Mouse (Mus musculus) adrenal gland, adult 18-20 months (tissue): ENCODE measurements around the gene Pias1. TPM values are rescaled to one million over a fixed set of nuclear protein-coding genes. Genes with fewer than 3 reads are reported as not detected.
A peak's percentile ranks its signal among the peaks of the same experiment; 100 is the strongest.

Source experiments
- DNase-seq, 2 experiments: peaks; one replicate each; pipeline ENCODE4 v3.0.0; 2021 to 2022; ENCODE audit warnings: low spot score in 2 of 2
- total RNA-seq, 2 experiments: library from RNA; stranded (reverse); gene quantifications; 1 replicate in 1 of 2; 2 replicates in 1 of 2; pipeline ENCODE4 v1.2.3; 2021

The Pias1 gene
- total RNA-seq, 2 experiments from 2014 or later, result 36.0 to 36.2 TPM

- DNase-seq, result no peak
These were observed 129.3 kb downstream of the Pias1 start for GRCm38 (mm10) chr9:62858266-62859019.

- peak; percentile 57 to 72 for DNase-seq
These were observed 129.9 kb downstream of the Pias1 start, which contains the start of gene Calml4 for GRCm38 (mm10) chr9:62857719-62858261. Gene Calml4, plus strand, starts transcription at chr9:62858080.

- DNase-seq, result no peak
These were observed 130.5 kb downstream of the Pias1 start for GRCm38 (mm10) chr9:62857216-62857615.

GRCm38 (mm10) chr9:62854483-62854882 is 133.2 kb downstream of the Pias1 start:
- no peak for DNase-seq

- DNase-seq, result no peak
These were observed 136.2 kb downstream of the Pias1 start for GRCm38 (mm10) chr9:62851571-62851970.

GRCm38 (mm10) chr9:62848641-62849040 is 139.1 kb downstream of the Pias1 start:
- DNase-seq, result no peak

GRCm38 (mm10) chr9:62847694-62848093 is 140.0 kb downstream of the Pias1 start:
- peak; percentile 87 to 91 for DNase-seq

GRCm38 (mm10) chr9:62844461-62844860 is 143.3 kb downstream of the Pias1 start:
- DNase-seq, result no peak

- no peak for DNase-seq
These were observed 144.2 kb downstream of the Pias1 start for GRCm38 (mm10) chr9:62843356-62844024.

- DNase-seq, result no peak
These were observed 148.5 kb downstream of the Pias1 start for GRCm38 (mm10) chr9:62839172-62839770.

GRCm38 (mm10) chr9:62838506-62839171 is 149.1 kb downstream of the Pias1 start, which contains the start of gene Cln6:
Gene Cln6, plus strand, starts transcription at chr9:62838785.
- DNase-seq, result peak; percentile 74 to 78

GRCm38 (mm10) chr9:62838146-62838505 is 149.6 kb downstream of the Pias1 start:
- no peak for DNase-seq

- no peak for DNase-seq
These were observed 150.1 kb downstream of the Pias1 start for GRCm38 (mm10) chr9:62837611-62838010.

GRCm38 (mm10) chr9:62835705-62836446 is 151.8 kb downstream of the Pias1 start:
- no peak for DNase-seq

- no peak for DNase-seq
These were observed 152.8 kb downstream of the Pias1 start for GRCm38 (mm10) chr9:62834906-62835305.

- DNase-seq, result no peak
These were observed 157.8 kb downstream of the Pias1 start for GRCm38 (mm10) chr9:62829877-62830276.

- peak; percentile 97 to 98 for DNase-seq
These were observed 159.1 kb downstream of the Pias1 start for GRCm38 (mm10) chr9:62828662-62829086.
